Mouse (Mus musculus) CH12.LX (cell line): Measurements from ENCODE around the gene Vinac1. TPM values are rescaled to one million over a fixed set of nuclear protein-coding genes. Genes with fewer than 3 reads are reported as not detected.

ENCODE experiments used
- DNase-seq: peaks from one replicate; pipeline ENCODE4 v3.0.0-alpha.2; 2013; ENCODE audit errors: extremely low read depth
- H3K27ac ChIP-seq: 2 replicates; pipeline ENCODE4 v1.5.1; 2012; ENCODE audit warnings: low read depth, mild to moderate bottlenecking, control low read depth, moderate library complexity; ENCODE audit not compliant: insufficient read depth
- H3K27me3 ChIP-seq: replicated peaks from 2 replicates; pipeline ENCODE3; 2012; ENCODE audit warnings: inconsistent platforms
- H3K36me3 ChIP-seq, 2 experiments: replicated peaks in 1 of 2; 2 replicates each; pipeline versions ENCODE3 to v1.6.1; 2012; ENCODE audit warnings: inconsistent platforms in 1 of 2, low read length in 1 of 2, mild to moderate bottlenecking in 1 of 2, mixed read lengths in 1 of 2, moderate library complexity in 1 of 2; ENCODE audit not compliant: control insufficient read depth in 1 of 2, insufficient read depth in 1 of 2
- H3K4me1 ChIP-seq, 2 experiments: 2 replicates each; pipeline ENCODE4 v1.6.1; 2012; ENCODE audit warnings: inconsistent platforms in 1 of 2, moderate library complexity in 1 of 2; ENCODE audit not compliant: insufficient read depth in 2 of 2, control insufficient read depth in 1 of 2
- H3K4me2 ChIP-seq: 2 replicates; pipeline ENCODE4 v1.6.1; 2012; ENCODE audit warnings: low read depth, mild to moderate bottlenecking, control low read depth; ENCODE audit not compliant: poor library complexity, insufficient read depth, severe bottlenecking
- H3K4me3 ChIP-seq, 3 experiments: fragments of 150-350 bp in 1 of 3; sonication (generic) in 1 of 3; replicated peaks in 1 of 3; 2 replicates each; pipeline versions ENCODE3 to v1.5.1; 2011 to 2012; ENCODE audit warnings: low read depth in 2 of 3, low read length in 2 of 3, mild to moderate bottlenecking in 2 of 3, moderate library complexity in 2 of 3, control low read depth in 1 of 3, improper control_type of control experiment in 1 of 3, inconsistent platforms in 1 of 3, mixed read lengths in 1 of 3; ENCODE audit not compliant: poor library complexity in 1 of 3
- H3K79me2 ChIP-seq: replicated peaks from 2 replicates; pipeline ENCODE4 v1.6.1; 2012; ENCODE audit warnings: mild to moderate bottlenecking, moderate library complexity; ENCODE audit not compliant: control insufficient read depth, poor library complexity, insufficient read depth, severe bottlenecking; ENCODE audit errors: extremely low read depth
- H3K9ac ChIP-seq: 2 replicates; pipeline ENCODE4 v1.6.1; 2012; ENCODE audit warnings: low read depth, mild to moderate bottlenecking, control low read depth, moderate library complexity; ENCODE audit not compliant: insufficient read depth
- H3K9me3 ChIP-seq: replicated peaks from 2 replicates; pipeline ENCODE3; 2012; ENCODE audit warnings: low read length, inconsistent platforms, mixed read lengths
- BHLHE40 ChIP-seq: IDR thresholded peaks from 2 replicates; pipeline ENCODE4 v1.6.1; 2011; ENCODE audit warnings: mild to moderate bottlenecking, low read depth, low read length, improper control_type of control experiment
- CHD1 ChIP-seq: IDR thresholded peaks from 2 replicates; pipeline ENCODE4 v1.6.1; 2012; ENCODE audit warnings: low read depth, low read length, improper control_type of control experiment, inconsistent platforms
- CHD2 ChIP-seq: IDR thresholded peaks from 2 replicates; pipeline ENCODE4 v1.6.1; 2011; ENCODE audit warnings: low read length, improper control_type of control experiment
- CTCF ChIP-seq, 2 experiments: IDR thresholded peaks in 1 of 2; conservative IDR thresholded peaks in 1 of 2; 2 replicates each; pipeline ENCODE4 v1.5.1; 2011 to 2012; ENCODE audit warnings: low read depth in 2 of 2, low read length in 2 of 2, improper control_type of control experiment in 1 of 2, inconsistent platforms in 1 of 2, mild to moderate bottlenecking in 1 of 2, moderate library complexity in 1 of 2
- ELF1 ChIP-seq: IDR thresholded peaks from 2 replicates; pipeline ENCODE4 v1.6.1; 2014; ENCODE audit warnings: low read depth, mild to moderate bottlenecking, inconsistent platforms, low read length, improper control_type of control experiment
- ETS1 ChIP-seq: conservative IDR thresholded peaks from 2 replicates; pipeline ENCODE4 v1.6.1; 2012; ENCODE audit warnings: low read depth, mild to moderate bottlenecking, inconsistent platforms, low read length, improper control_type of control experiment, moderate library complexity
- HCFC1 ChIP-seq: IDR thresholded peaks from 2 replicates; pipeline ENCODE4 v1.6.1; 2012; ENCODE audit warnings: low read depth, mild to moderate bottlenecking, inconsistent platforms, low read length, improper control_type of control experiment
- KAT2A ChIP-seq: IDR thresholded peaks from 2 replicates; pipeline ENCODE4 v1.6.1; 2012; ENCODE audit warnings: low read length, improper control_type of control experiment, inconsistent platforms; ENCODE audit not compliant: insufficient replicate concordance
- MAZ ChIP-seq: IDR thresholded peaks from 2 replicates; pipeline ENCODE4 v1.6.1; 2012; ENCODE audit warnings: low read depth, mild to moderate bottlenecking, inconsistent platforms, low read length, improper control_type of control experiment, moderate library complexity
- MEF2A ChIP-seq: IDR thresholded peaks from 2 replicates; pipeline ENCODE4 v1.6.1; 2014; ENCODE audit warnings: low read depth, mild to moderate bottlenecking, inconsistent platforms, low read length, improper control_type of control experiment, borderline replicate concordance
- MYC ChIP-seq: IDR thresholded peaks from 2 replicates; pipeline ENCODE4 v1.6.1; 2011; ENCODE audit warnings: low read depth, mild to moderate bottlenecking, improper control_type of control experiment, low read length
- NELFE ChIP-seq: IDR thresholded peaks from 2 replicates; pipeline ENCODE4 v1.6.1; 2011; ENCODE audit warnings: low read depth, low read length, improper control_type of control experiment
- NRF1 ChIP-seq: IDR thresholded peaks from 2 replicates; pipeline ENCODE4 v1.6.1; 2014; ENCODE audit warnings: low read depth, mild to moderate bottlenecking, inconsistent platforms, low read length, improper control_type of control experiment, moderate library complexity
- POLR2A ChIP-seq: IDR thresholded peaks from 2 replicates; pipeline ENCODE4 v1.6.1; 2011; ENCODE audit warnings: low read depth, mild to moderate bottlenecking, improper control_type of control experiment, low read length
- POLR2AphosphoS2 ChIP-seq: IDR thresholded peaks from 2 replicates; pipeline ENCODE4 v1.6.1; 2011; ENCODE audit warnings: low read depth, low read length, improper control_type of control experiment
- RAD21 ChIP-seq: IDR thresholded peaks from 2 replicates; pipeline ENCODE4 v1.6.1; 2011; ENCODE audit warnings: low read depth, mild to moderate bottlenecking, low read length, improper control_type of control experiment, moderate library complexity
- RCOR1 ChIP-seq: conservative IDR thresholded peaks from 2 replicates; pipeline ENCODE4 v1.6.1; 2012; ENCODE audit warnings: low read depth, mild to moderate bottlenecking, inconsistent platforms, low read length, improper control_type of control experiment
- SIN3A ChIP-seq: IDR thresholded peaks from 2 replicates; pipeline ENCODE4 v1.6.1; 2012; ENCODE audit warnings: low read length, improper control_type of control experiment, inconsistent platforms
- SMC3 ChIP-seq: IDR thresholded peaks from 2 replicates; pipeline ENCODE4 v1.6.1; 2011; ENCODE audit warnings: low read depth, low read length, improper control_type of control experiment
- TBP ChIP-seq: conservative IDR thresholded peaks from 2 replicates; pipeline ENCODE4 v1.6.1; 2011; ENCODE audit warnings: low read depth, low read length, improper control_type of control experiment
- TCF12 ChIP-seq: IDR thresholded peaks from 2 replicates; pipeline ENCODE4 v1.6.1; 2014; ENCODE audit warnings: low read depth, mild to moderate bottlenecking, inconsistent platforms, low read length, improper control_type of control experiment
- UBTF ChIP-seq: IDR thresholded peaks from 2 replicates; pipeline ENCODE4 v1.6.1; 2012; ENCODE audit warnings: low read depth, mild to moderate bottlenecking, inconsistent platforms, low read length, improper control_type of control experiment, moderate library complexity
- ZNF384 ChIP-seq: IDR thresholded peaks from 2 replicates; pipeline ENCODE4 v1.6.1; 2012; ENCODE audit warnings: low read depth, low read length, improper control_type of control experiment, inconsistent platforms
- dilution Hi-C: fragments of 300-500 bp; cut with MboI; formaldehyde crosslinking; loops from 2 replicates; pipeline ENCODE4 v1.14.3; 2020; ENCODE audit warnings: low sequenced_read_pairs; ENCODE audit not compliant: extremely low pct_unique_long_range_greater_than_20kb, extremely low pct_ligation_motif_present
- in situ Hi-C: fragments of 300-500 bp; cut with MboI; formaldehyde crosslinking; loops from 3 replicates; pipeline ENCODE4 v1.14.3; 2019; ENCODE audit warnings: low sequenced_read_pairs, low pct_ligation_motif_present, low pct_unique_long_range_greater_than_20kb, mixed read lengths
- polyA plus RNA-seq: library from polyadenylated mRNA; unstranded; fragments of >175 nt; gene quantifications from 2 replicates; pipeline ENCODE4 v1.2.1, GENCODE M21; 2012; ENCODE audit warnings: low read depth; ENCODE audit not compliant: insufficient read length
- total RNA-seq, 2 experiments: library from RNA; depleted of rRNA; stranded (reverse); fragments of 300-350 nt in 1 of 2; fragments of >200 nt in 1 of 2; gene quantifications; 2 replicates each; pipeline ENCODE4 v1.2.3; 2012 to 2014

Vinac1 gene
- not detected in 2 replicates for total RNA-seq (2012; rRNA removed)
- total RNA-seq (2014; rRNA removed): not detected in 2 replicates
- 0.06 TPM in 1 of 2 replicates, not detected in the other for polyA plus RNA-seq

DNA sequence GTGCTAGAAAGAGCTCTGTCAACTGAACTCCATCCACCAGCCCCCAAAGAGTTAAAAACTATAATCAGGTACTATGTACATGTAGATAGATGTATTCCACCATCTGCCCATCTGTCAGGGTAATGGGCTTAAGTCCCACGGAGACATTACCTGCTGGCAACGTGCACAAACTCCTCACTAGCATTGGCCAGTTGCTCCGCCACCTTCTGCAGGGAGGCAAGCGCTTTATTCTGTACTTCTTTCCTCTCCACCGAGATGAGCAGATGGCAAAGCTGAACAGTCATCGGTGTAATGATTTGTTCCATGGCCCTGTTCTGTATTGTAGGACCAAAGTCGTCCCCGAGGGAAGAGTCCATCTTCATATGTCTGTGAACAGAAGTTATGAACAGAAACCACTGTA is at the start of gene Vinac1:
Gene Vinac1 (minus strand): TSS at position 362 of the 400 bp plus-strand sequence.
- Histone ChIP-seq H3K27ac (no peak within 1 kb of the TSS), H3K36me3 (no peaks in the 10 kb centered on the region), H3K79me2 (no peaks in the 10 kb centered on the region), H3K27me3 (no peaks in the 10 kb centered on the region), H3K4me3 (no peak within 1 kb of the TSS), H3K4me2 (no peak within 1 kb of the TSS), H3K9ac (no peak within 1 kb of the TSS), H3K9me3 (no peaks in the 10 kb centered on the region), H3K4me1 (no peaks in the 10 kb centered on the region; a peak in 1 of 4 replicates)
- dilution Hi-C loops (no loop called here), in situ Hi-C loops (no loop called here)
- no peak for DNase-seq
- TF ChIP-seq POLR2A (no peak), SMC3 (no peak), TCF12 (no peak), HCFC1 (no peak)

DNA sequence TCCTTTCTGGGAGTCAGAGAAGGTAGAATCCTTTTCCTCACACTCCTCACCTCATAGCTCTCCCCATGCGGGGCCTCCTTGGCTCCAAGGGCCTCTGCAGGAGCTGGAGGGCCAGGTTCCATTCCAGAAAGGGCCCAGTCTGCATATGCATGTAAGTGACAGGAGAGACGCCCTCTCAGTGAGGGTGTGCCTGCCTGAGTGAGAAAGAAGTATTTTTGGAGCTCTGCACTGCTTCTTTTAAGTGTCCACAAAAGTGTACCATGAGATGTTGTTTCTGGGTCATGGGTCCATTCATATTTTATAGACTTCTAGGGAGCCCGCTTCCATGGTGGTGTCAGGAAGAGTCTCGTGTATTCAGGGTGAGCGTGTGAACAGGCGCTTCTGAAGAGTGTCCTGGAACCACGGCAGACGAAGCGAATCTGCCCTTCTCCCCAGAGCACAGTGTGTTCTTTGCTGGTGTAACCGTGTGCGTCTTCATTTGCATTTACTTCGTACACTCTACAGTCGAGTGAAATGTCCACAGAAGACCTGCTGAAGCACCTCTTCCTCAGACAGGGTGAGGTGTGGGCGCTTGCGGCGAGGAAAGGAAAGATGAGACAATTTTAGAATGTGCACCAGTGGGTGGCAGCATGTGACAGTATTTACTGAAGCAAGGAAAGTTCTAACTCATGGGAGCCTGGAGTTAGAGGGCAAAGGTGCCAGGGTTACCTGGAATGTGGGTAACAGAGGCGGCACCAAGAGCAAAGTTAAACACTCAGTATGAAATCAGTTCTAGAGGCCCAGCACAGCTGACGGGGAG is 46.2 kb upstream of the Vinac1 start:
- peaks cover 0 to 24% of the 10 kb centered on the region in 2 experiments for H3K36me3 ChIP-seq
- no peaks in the 10 kb centered on the region for H3K9me3 ChIP-seq
- H3K27me3 ChIP-seq: no peaks in the 10 kb centered on the region
- no peak for TF ChIP-seq POLR2AphosphoS2
- TF ChIP-seq ETS1: no peak
- peak; percentile 31 for TF ChIP-seq RAD21
- TF ChIP-seq CHD2: no peak
- TF ChIP-seq MYC: no peak
- TF ChIP-seq SIN3A: no peak
- no peak for TF ChIP-seq MAZ
- TF ChIP-seq ZNF384: no peak
- no peak for TF ChIP-seq POLR2A
- TF ChIP-seq HCFC1: no peak
- no peak for TF ChIP-seq ELF1
- TF ChIP-seq NELFE: no peak
- TF ChIP-seq TBP: no peak
- TF ChIP-seq SMC3: peak; percentile 16; the same call in 1 of the 2 replicates
- TF ChIP-seq CHD1: no peak
- TF ChIP-seq NRF1: no peak
- TF ChIP-seq BHLHE40: no peak
- no peak for TF ChIP-seq UBTF
- TF ChIP-seq CTCF (conservative IDR thresholded peaks at IDR 0.05 in 1 of 2, IDR thresholded peaks at IDR 0.05 in 1 of 2; ENCODE audit: low read depth in 2 of 2, low read length in 2 of 2): peak in 1 of 2 experiments; percentile 34; a peak in 2 of 4 replicates
- no peak for TF ChIP-seq RCOR1
- TF ChIP-seq KAT2A: no peak
- no peak for TF ChIP-seq MEF2A
- H3K9ac ChIP-seq: no peak overlapping the region
- dilution Hi-C loops: no loop called here
- no peaks in the 10 kb centered on the region for H3K79me2 ChIP-seq
- H3K4me2 ChIP-seq: no peak overlapping the region
- no peak for DNase-seq
- in situ Hi-C loops: no loop called here
- no peak overlapping the region for H3K4me3 ChIP-seq
- H3K27ac ChIP-seq: no peak overlapping the region
- peaks cover 2 to 10% of the 10 kb centered on the region in 2 experiments; a peak in 2 of 4 replicates for H3K4me1 ChIP-seq
